Mouse (Mus musculus) cerebellum, postnatal 4 days (tissue): ENCODE results near the gene Gm44790.
A peak's percentile ranks its signal among the peaks of the same experiment; 100 is the strongest.
"Not testable (repeated sequence)": the region's sequence is repeated elsewhere in the genome, so short reads cannot be mapped to it uniquely, and the experiment has no call there.

Experiments used
- DNase-seq, 2 experiments: peaks; one replicate each; pipeline ENCODE4 v3.0.0; 2022; ENCODE audit warnings: low spot score in 2 of 2, mixed read lengths in 1 of 2

Gene Gm44790

GRCm38 (mm10) chr6:86474646-86475181 is 48.3 kb downstream of the Gm44790 start:
- no peak for DNase-seq

GRCm38 (mm10) chr6:86475462-86476167 is 49.2 kb downstream of the Gm44790 start:
- no peak for DNase-seq

GRCm38 (mm10) chr6:86476931-86477330 is 50.5 kb downstream of the Gm44790 start:
- no peak for DNase-seq

GRCm38 (mm10) chr6:86479311-86479710 is 52.9 kb downstream of the Gm44790 start:
- DNase-seq: no peak

- no peak for DNase-seq
Observed at GRCm38 (mm10) chr6:86479816-86480188, 53.3 kb downstream of the Gm44790 start.

GRCm38 (mm10) chr6:86480189-86480831 is 53.9 kb downstream of the Gm44790 start:
- DNase-seq: no peak

- DNase-seq: no peak
Observed at GRCm38 (mm10) chr6:86481871-86482270, 55.4 kb downstream of the Gm44790 start.

- DNase-seq: peak in 1 of 2 experiments; percentile 31
Observed at GRCm38 (mm10) chr6:86485943-86486640, 59.6 kb downstream of the Gm44790 start.

GRCm38 (mm10) chr6:86487358-86488148 is 61.1 kb downstream of the Gm44790 start:
- DNase-seq: peak; percentile 38 to 63

GRCm38 (mm10) chr6:86488149-86488485 is 61.7 kb downstream of the Gm44790 start:
- DNase-seq: peak in 1 of 2 experiments; percentile 67

GRCm38 (mm10) chr6:86489945-86490344 is 63.5 kb downstream of the Gm44790 start:
- DNase-seq: no peak

- not testable (repeated sequence) for DNase-seq
Observed at GRCm38 (mm10) chr6:86490413-86490812, 64.0 kb downstream of the Gm44790 start.

- DNase-seq: no peak
Observed at GRCm38 (mm10) chr6:86493469-86494263, 67.2 kb downstream of the Gm44790 start.

- no peak for DNase-seq
Observed at GRCm38 (mm10) chr6:86494767-86495166, 68.3 kb downstream of the Gm44790 start.
